Mouse (Mus musculus) C2C12 (cell line): ENCODE data around the gene Utp18. TPM values are rescaled to one million over a fixed set of nuclear protein-coding genes. Genes with fewer than 3 reads are reported as not detected.
A peak's percentile ranks its signal among the peaks of the same experiment; 100 is the strongest.
"Not testable (repeated sequence)": the region's sequence is repeated elsewhere in the genome, so short reads cannot be mapped to it uniquely, and the experiment has no call there.

Experiments used
- H3K27me3 ChIP-seq: one replicate; pipeline ENCODE4 v1.6.1; 2011; ENCODE audit not compliant: control insufficient read depth, insufficient read depth, insufficient read length
- H3K36me3 ChIP-seq: one replicate; pipeline ENCODE4 v1.6.1; 2011; ENCODE audit not compliant: control insufficient read depth, insufficient read depth
- H3K4me3 ChIP-seq: one replicate; pipeline ENCODE4 v1.5.1; 2011; ENCODE audit warnings: mild to moderate bottlenecking, control low read depth; ENCODE audit not compliant: poor library complexity, insufficient read depth, severe bottlenecking
- H3K79me2 ChIP-seq: one replicate; pipeline ENCODE4 v1.6.1; 2011; ENCODE audit not compliant: control insufficient read depth, insufficient read depth
- H3K79me3 ChIP-seq: one replicate; pipeline ENCODE4 v1.6.1; 2011; ENCODE audit warnings: low read depth, control low read depth
- H3ac ChIP-seq: one replicate; pipeline ENCODE3; 2011; ENCODE audit warnings: low read depth; ENCODE audit not compliant: control insufficient read depth, insufficient read length
- CEBPB ChIP-seq: IDR thresholded peaks from one replicate; pipeline ENCODE4 v1.6.1; 2011; ENCODE audit warnings: low read depth, mild to moderate bottlenecking, control low read depth, moderate library complexity
- CTCF ChIP-seq: IDR thresholded peaks from one replicate; pipeline ENCODE4 v1.5.1; 2011; ENCODE audit not compliant: control insufficient read depth, insufficient read depth, insufficient read length
- FOSL1 ChIP-seq: IDR thresholded peaks from one replicate; pipeline ENCODE4 v1.8.0; 2011; ENCODE audit warnings: mild to moderate bottlenecking, low read length; ENCODE audit not compliant: poor library complexity, insufficient read depth, severe bottlenecking
- MAX ChIP-seq: IDR thresholded peaks from one replicate; pipeline ENCODE4 v1.6.1; 2011; ENCODE audit warnings: mild to moderate bottlenecking, control low read depth
- MYOD1 ChIP-seq: IDR thresholded peaks from one replicate; pipeline ENCODE4 v1.6.1; 2011; ENCODE audit warnings: low read depth; ENCODE audit not compliant: control insufficient read depth, insufficient read length
- MYOG ChIP-seq: IDR thresholded peaks from one replicate; pipeline ENCODE4 v1.6.1; 2011; ENCODE audit not compliant: control insufficient read depth, insufficient read length; ENCODE audit errors: extremely low read depth
- USF1 ChIP-seq: IDR thresholded peaks from one replicate; pipeline ENCODE4 v1.6.1; 2011; ENCODE audit warnings: low read depth, mild to moderate bottlenecking, control low read depth, moderate library complexity
- long read RNA-seq, 2 experiments: library from polyadenylated mRNA; unstranded; transcript quantifications; one replicate each; pipeline ENCODE4 v2.0.0; 2019 to 2020
- polyA plus RNA-seq: library from polyadenylated mRNA; unstranded; fragments of >200 nt; fragmentation: generic; extraction: Trizol; gene quantifications from one replicate; pipeline ENCODE4 v1.2.1, GENCODE M21; 2012; ENCODE audit warnings: missing spikeins

Gene Utp18
- 22.3 TPM for polyA plus RNA-seq
- long read RNA-seq, experiment 1, transcript Utp18-201 (14 exons, 2,613 nt): major isoform, 44 of 57 reads
- long read RNA-seq, experiment 1, partial matches to known transcripts: 7 of 57 reads
- long read RNA-seq, experiment 1, other reads (novel, unspliced or antisense): 6 of 57 reads
- long read RNA-seq, experiment 2, transcript Utp18-201 (14 exons, 2,613 nt): major isoform, 441 of 464 reads
- long read RNA-seq, experiment 2, partial matches to known transcripts: 3 of 464 reads
- long read RNA-seq, experiment 2, other reads (novel, unspliced or antisense): 20 of 464 reads

GRCm38 (mm10) chr11:93885572-93886410, at the start of gene Utp18, which contains the start of gene Mbtd1:
Gene Utp18, minus strand, starts transcription at chr11:93885766.
Gene Mbtd1, plus strand, starts transcription at chr11:93885852.
- Histone ChIP-seq H3ac (peak within 1 kb of the TSS; percentile 93), H3K27me3 (no peaks in the 10 kb centered on the region), H3K79me2 (peaks cover 96% of the 10 kb centered on the region), H3K79me3 (peaks cover 65% of the 10 kb centered on the region), H3K4me3 (peak within 1 kb of the TSS; percentile 93), H3K36me3 (peaks cover 34% of the 10 kb centered on the region)
- TF ChIP-seq CTCF (no peak), MAX (peak; percentile 80), USF1 (peak; percentile 94)

DNA sequence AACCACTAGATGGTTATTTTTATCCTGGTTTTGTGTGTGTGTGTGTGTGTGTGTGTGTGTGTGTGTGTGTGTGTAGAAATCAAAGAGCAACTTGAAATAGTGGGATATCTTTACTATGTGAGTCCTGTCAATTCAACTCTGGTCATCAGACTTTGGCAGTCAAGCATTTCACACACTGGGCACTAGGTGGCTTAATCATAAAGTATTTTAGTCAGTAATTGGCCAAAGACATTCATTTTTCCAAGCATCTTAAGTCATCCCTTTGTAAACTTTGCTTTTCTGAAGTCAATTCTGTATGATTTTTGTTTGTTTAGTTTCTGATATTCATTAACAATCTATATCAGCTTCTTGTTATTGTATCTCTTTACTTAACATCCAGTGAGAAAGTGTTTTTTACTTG, 43.5 kb upstream of the Utp18 start:
- no peak overlapping the region for H3ac ChIP-seq
- no peak for TF ChIP-seq CEBPB
- no peak for TF ChIP-seq MAX
- TF ChIP-seq CTCF: no peak
- no peak for TF ChIP-seq USF1
- no peak for TF ChIP-seq MYOD1
- TF ChIP-seq MYOG: no peak
- no peak for TF ChIP-seq FOSL1
- no peak overlapping the region for H3K4me3 ChIP-seq
- no peaks in the 10 kb centered on the region for H3K27me3 ChIP-seq
- no peaks in the 10 kb centered on the region for H3K79me2 ChIP-seq
- H3K79me3 ChIP-seq: no peaks in the 10 kb centered on the region
- peaks cover 71% of the 10 kb centered on the region for H3K36me3 ChIP-seq

DNA sequence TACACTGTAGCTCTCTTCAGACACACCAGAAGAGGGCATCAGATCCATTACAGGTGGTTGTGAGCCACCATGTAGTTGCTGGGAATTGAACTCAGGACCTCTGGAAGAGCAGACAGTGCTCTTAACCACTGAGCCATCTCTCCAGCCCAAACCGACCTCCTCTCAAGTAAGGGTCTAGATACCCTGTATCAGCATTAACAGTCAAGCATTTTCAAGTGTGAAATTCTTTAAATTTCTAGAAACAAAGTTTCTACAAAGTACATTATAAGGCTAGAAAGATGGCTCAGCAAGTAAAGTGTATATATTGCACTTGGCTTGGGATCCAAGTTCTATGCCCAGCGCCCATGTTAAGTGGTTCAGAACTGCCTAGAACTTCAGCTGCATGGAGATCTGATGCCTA, 29.5 kb upstream of the Utp18 start:
- H3K4me3 ChIP-seq, H3K27me3 ChIP-seq, H3ac ChIP-seq, H3K79me3 ChIP-seq, H3K79me2 ChIP-seq: not testable (repeated sequence)
- H3K36me3 ChIP-seq: peaks cover 61% of the 10 kb centered on the region

GRCm38 (mm10) chr11:93911603-93912002, 26.0 kb upstream of the Utp18 start:
- no peaks in the 10 kb centered on the region for H3K79me2 ChIP-seq
- H3K36me3 ChIP-seq: peaks cover 64% of the 10 kb centered on the region
- no peaks in the 10 kb centered on the region for H3K27me3 ChIP-seq
- H3K79me3 ChIP-seq: no peaks in the 10 kb centered on the region
- TF ChIP-seq FOSL1: no peak
- TF ChIP-seq MAX: no peak
- no peak for TF ChIP-seq CTCF
- no peak for TF ChIP-seq MYOD1
- TF ChIP-seq MYOG: no peak
- TF ChIP-seq USF1: no peak
- no peak for TF ChIP-seq CEBPB
- no peak overlapping the region for H3ac ChIP-seq
- no peak overlapping the region for H3K4me3 ChIP-seq

DNA sequence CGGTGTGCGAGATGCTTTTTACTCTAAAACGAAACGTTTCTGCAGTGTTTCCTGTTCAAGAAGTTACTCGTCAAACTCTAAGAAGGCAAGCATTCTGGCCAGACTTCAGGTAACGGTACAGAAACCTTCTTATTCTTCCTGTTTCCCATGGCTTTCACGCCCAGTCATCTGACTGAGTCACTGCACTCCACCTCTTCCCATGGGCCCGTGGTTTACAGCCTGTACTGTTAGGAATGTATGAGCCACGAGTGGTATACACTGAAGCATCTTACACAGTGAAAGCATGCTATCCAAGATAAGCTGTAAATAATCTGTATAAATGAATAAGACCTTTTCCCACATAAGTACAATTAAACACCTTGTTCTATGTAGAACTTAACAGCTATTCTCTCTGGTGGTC, 23.3 kb upstream of the Utp18 start:
- H3K79me3 ChIP-seq: peaks cover 3% of the 10 kb centered on the region
- TF ChIP-seq MAX (peak; percentile 42), MYOG (no peak), CEBPB (no peak)
- H3ac ChIP-seq: no peak overlapping the region
- peaks cover 20% of the 10 kb centered on the region for H3K79me2 ChIP-seq
- H3K27me3 ChIP-seq: no peaks in the 10 kb centered on the region
- peaks cover 70% of the 10 kb centered on the region for H3K36me3 ChIP-seq
- H3K4me3 ChIP-seq: no peak overlapping the region

DNA sequence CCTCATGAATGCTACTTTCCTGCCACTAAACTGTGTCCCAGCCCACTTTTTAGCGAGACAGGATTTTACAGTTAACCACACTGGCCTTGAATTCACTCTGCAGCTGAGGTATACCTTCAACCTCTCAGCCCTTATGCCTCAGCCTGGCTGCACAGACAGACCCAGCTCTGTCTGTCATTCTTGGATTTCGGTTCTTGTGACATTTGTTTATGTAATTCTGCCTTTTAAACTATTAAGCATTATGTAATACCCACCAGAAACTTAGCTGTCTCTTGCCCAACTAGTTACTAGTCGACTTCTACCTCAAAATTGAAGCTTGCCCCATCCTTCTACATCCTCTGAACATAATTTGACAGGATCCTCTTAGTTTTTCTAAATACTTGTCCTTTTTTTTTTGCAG, 22.3 kb upstream of the Utp18 start:
- Histone ChIP-seq H3K36me3 (peaks cover 72% of the 10 kb centered on the region), H3K79me3 (peaks cover 5% of the 10 kb centered on the region), H3K4me3 (no peak overlapping the region), H3K27me3 (no peaks in the 10 kb centered on the region), H3ac (no peak overlapping the region), H3K79me2 (peaks cover 29% of the 10 kb centered on the region)
- TF ChIP-seq CEBPB: no peak
- no peak for TF ChIP-seq MAX
- TF ChIP-seq MYOD1: no peak
- TF ChIP-seq CTCF: no peak
- TF ChIP-seq MYOG: no peak
- TF ChIP-seq FOSL1: no peak
- no peak for TF ChIP-seq USF1
